Mouse (Mus musculus) adipocyte (in vitro differentiated cells): ENCODE data around the gene Atp13a5.

Experiments
- DNase-seq: peaks from one replicate; pipeline ENCODE4 v3.0.0-alpha.2; 2016; ENCODE audit warnings: low spot score

Gene Atp13a5

GRCm38 (mm10) chr16:29378458-29378857 lies at the start of gene Atp13a5:
TSS of gene Atp13a5 (minus strand) at chr16:29378732.
- no peak for DNase-seq

DNA sequence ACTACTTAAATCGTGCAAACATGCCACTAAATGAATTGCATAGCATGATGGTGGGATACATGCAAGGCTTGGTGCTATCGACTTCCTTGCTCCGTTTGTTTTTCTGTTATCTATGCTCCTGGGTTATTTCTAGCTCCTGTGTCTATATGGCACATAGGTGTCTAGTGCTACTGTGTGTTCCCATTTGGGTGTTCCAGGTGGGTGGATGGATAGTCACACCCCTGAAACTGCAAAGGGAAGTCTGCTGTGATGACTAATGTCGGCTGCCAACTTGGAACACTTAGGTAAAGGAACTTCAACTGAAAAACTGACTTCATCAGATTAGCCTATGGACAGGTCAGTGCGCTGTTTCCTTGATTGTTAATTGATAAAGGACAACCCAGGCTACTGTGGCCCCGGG lies 36.3 kb upstream of the Atp13a5 start:
- DNase-seq: no peak

DNA sequence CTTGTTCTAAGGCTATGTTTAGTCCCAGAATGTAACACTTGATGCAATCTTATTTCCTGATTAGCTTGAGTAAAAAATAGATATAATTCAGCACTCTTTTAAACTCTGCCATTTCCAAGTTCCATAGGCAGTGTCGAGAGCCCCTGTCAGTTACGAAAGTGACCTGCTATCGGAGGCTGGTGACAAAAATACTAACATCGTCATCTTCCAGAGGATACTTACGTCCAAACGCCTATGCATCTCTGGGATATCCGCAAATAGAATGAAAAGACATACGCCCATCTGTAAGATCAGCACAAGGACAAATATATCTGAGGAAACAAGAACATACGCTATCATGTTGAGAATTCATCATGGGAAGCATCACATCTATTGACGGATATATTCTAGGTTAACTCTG lies 28.8 kb upstream of the Atp13a5 start:
- DNase-seq: no peak

- DNase-seq: no peak
Observed at GRCm38 (mm10) chr16:29399079-29399478, 20.5 kb upstream of the Atp13a5 start.

GRCm38 (mm10) chr16:29384781-29385180 lies 6.2 kb upstream of the Atp13a5 start:
- no peak for DNase-seq

GRCm38 (mm10) chr16:29374636-29375035 lies 3.9 kb downstream of the Atp13a5 start:
- DNase-seq: no peak

GRCm38 (mm10) chr16:29331351-29332044 lies 47.0 kb downstream of the Atp13a5 start:
- DNase-seq: no peak

- no peak for DNase-seq
Observed at GRCm38 (mm10) chr16:29330948-29331347, 47.6 kb downstream of the Atp13a5 start.

DNA sequence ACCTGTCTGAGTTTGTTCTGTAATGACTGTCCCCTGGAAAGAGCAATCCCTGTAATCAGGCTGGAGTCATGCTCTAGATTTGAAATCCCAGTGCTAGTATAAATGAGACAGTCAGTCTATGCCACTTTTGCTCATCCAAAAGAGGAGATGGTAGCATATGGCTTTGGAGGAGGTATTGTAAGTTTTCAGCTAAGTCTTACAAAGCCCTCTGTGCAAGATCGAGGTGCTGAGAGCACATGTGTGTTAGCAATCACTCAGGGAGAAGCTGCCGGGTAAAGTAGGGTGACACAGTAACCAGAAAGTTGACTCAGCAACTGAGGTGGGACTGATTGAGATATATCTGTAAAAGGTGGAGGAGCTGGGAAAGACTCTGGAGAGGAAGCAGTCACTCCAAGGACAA lies 49.3 kb downstream of the Atp13a5 start:
- DNase-seq: no peak

DNA sequence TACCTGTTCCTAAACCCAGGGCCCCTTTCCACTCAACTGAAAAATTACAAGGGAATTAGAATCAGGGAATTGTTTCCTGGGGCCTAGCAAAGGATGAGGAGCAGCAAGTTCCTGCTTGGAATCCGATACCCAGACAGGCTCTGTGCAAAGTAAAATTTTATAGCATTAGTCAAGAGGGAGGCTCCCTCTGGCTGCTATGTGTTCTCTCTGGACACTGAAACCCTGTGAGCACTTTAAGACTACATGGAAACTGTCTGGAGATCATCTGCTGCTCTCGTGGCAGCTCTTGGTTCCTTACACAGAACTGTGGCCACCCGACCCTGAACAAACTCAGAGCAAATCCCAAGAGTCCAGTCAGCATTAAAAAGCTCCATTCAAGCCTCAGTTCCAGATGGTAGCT lies 50.6 kb downstream of the Atp13a5 start:
- no peak for DNase-seq

DNA sequence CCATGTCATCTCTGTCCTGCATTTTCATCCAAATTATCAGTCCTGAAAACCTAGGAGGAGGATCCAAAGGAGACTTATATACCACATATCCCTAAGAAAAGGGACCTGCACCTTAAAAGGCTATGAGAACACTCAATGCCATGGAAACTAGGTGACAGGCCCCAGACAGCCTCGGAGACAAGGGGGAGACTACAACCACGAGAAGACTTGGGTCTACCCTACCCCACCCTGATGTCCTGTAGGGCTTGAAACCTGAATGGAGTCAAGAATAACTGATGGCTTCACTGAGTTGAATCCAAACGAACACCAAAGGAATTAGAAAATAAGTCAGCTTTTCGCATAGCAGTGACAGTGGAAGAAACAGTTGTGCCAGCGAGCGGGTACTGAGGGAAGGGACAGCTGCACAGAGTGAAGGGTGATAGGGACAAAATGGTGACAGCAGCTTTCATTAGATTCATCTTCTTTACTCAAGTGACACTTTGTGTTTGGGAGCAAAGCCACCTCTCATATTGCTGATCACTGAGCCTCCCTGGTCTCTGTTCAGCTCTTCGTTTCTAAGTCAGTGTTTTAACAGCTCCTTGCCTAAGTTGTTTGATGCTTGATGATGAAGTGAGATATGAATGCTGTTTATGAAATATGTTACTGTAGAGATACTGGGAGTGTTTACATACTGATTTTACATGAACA lies 53.2 kb downstream of the Atp13a5 start:
- no peak for DNase-seq

GRCm38 (mm10) chr16:29320717-29321116 lies 57.8 kb downstream of the Atp13a5 start:
- DNase-seq: no peak

- no peak for DNase-seq
Observed at GRCm38 (mm10) chr16:29315391-29315790, 63.1 kb downstream of the Atp13a5 start.

- no peak for DNase-seq
Observed at GRCm38 (mm10) chr16:29314991-29315390, 63.5 kb downstream of the Atp13a5 start.

DNA sequence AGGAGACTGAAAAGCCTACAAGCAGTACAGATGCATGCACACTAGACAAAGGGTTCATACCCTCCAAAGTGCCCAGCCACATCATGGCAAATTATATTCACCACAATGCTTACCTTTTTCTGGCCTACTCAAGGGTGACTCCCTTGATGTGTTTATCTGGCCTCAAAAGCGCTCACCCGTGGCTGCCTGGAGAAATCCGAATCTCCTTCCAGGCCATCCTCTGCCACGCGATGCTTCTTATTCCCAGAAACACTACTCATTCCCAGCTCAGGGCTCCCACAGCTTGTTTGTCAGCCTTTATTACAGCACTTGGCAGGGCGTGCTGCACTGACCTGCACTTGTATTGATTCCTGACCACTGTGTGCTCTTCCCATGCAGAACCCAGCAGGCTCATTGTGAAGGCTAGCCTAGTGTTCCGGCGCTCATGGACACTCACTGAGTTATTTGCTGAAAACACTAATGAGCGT lies 80.9 kb downstream of the Atp13a5 start:
- no peak for DNase-seq

DNA sequence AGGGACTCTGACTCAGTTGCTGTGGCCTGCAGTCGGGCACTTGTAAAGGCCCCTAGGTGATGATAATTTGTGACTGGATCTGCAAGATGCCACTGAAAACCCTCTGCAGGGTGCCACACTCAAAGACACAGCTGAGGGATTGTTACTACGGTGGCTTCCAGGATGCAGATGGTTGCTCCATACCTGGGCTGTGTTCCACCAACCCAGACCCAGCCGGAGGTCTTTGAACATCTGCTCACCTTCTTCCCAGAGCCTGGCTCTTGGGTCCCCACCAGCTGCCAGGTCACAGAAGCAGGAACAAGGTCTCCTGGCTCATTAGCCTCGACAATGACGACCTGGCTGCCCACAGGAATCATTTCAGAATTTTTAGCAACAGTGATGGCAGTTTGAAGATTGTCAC lies 97.8 kb downstream of the Atp13a5 start:
- DNase-seq: no peak

- no peak for DNase-seq
Observed at GRCm38 (mm10) chr16:29254325-29254724, 124.2 kb downstream of the Atp13a5 start.

GRCm38 (mm10) chr16:29235951-29236350 lies 142.6 kb downstream of the Atp13a5 start:
- no peak for DNase-seq

- DNase-seq: no peak
Observed at GRCm38 (mm10) chr16:29216395-29217295, 161.9 kb downstream of the Atp13a5 start.

DNA sequence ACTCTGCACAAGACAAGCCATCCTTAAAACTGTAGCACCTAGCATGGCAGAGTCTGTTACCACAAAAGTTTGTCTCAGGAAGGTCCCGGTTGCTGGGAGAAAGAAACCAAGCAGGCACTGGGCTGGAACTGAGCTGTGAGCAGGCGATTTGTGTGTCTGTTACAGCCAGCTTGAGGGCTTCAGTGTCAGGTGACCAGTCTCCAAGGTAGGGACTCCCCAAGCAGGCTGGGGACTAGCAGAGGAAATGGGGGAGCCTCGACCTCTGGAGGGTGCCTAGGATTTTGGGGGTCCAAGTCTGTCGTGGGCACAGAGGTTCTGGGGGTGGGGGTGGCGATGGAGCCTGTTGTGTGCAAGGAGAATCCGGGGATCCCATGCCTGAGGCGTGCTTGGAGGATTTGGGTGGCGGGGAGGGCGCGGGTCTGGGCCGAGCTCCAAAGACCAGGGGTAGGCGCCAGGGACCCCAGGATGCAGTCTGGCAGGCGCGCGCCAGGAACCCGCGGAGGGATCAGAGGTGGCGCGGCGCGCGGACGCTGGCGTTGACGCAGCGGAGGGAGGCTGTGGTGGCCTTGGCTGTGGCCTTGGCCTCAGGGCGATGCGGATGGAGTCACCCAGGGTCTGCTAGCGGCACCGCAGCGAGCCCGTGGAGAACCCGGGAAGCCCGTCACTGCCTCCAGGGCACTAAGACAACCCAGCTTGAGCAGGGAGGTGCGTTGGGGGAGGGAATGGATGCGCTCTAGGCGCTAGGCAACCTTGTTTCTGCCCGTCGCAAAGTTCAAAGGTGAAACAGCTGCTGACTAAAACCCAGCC lies 168.7 kb downstream of the Atp13a5 start, which contains the start of gene Hrasls:
TSS of gene Hrasls (plus strand) at position 91 of the 807 bp plus-strand sequence.
- DNase-seq: no peak

GRCm38 (mm10) chr16:29208841-29209240 lies 169.7 kb downstream of the Atp13a5 start:
- DNase-seq: no peak

DNA sequence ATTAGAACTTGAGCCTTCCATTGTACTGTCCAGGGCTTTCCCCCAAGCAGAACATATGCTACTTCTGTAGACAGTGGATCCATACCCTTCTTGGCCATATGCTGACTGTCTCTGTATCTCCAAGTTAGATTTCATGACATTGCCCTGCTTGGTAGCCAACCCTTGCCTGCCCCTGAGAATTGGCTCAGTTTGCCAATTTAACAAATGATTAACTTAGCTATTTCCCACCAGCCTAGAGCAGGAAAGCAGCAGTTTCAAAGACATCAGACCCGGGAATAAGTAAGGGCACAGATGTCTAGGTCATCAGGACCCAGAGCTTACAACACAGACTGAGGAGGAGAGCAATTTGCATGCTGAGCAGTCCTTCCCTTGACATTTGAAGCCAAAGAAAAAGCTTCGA lies 173.0 kb downstream of the Atp13a5 start:
- DNase-seq: no peak
